Mouse (Mus musculus): ENCODE measurements around the gene Zfp366.

- TF ChIP-seq POLR2A (IDR thresholded peaks at IDR 0.05; ENCODE audit: insufficient read length, low read depth) = no peak
- no peak for TF ChIP-seq MAX (IDR thresholded peaks at IDR 0.05; ENCODE audit: low read depth)
- TF ChIP-seq POLR2AphosphoS2 (IDR thresholded peaks at IDR 0.05; ENCODE audit: insufficient read length, low read depth) = no peak
- no peak for TF ChIP-seq E2F4 (IDR thresholded peaks at IDR 0.05; ENCODE audit: insufficient read depth)
- TF ChIP-seq SRF (IDR thresholded peaks at IDR 0.05; ENCODE audit: control insufficient read depth, insufficient read length, low read depth) = no peak
Observed at GRCm38 (mm10) chr13:99170337-99170736, 14.3 kb upstream of the Zfp366 start.
